Mouse (Mus musculus): ENCODE data around the gene Ccdc167. TPM values are rescaled to one million over a fixed set of nuclear protein-coding genes. Genes with fewer than 3 reads are reported as not detected.

The Ccdc167 gene
- polyA plus RNA-seq, 1 experiment from 2014 or later, result 16.4 TPM

DNA sequence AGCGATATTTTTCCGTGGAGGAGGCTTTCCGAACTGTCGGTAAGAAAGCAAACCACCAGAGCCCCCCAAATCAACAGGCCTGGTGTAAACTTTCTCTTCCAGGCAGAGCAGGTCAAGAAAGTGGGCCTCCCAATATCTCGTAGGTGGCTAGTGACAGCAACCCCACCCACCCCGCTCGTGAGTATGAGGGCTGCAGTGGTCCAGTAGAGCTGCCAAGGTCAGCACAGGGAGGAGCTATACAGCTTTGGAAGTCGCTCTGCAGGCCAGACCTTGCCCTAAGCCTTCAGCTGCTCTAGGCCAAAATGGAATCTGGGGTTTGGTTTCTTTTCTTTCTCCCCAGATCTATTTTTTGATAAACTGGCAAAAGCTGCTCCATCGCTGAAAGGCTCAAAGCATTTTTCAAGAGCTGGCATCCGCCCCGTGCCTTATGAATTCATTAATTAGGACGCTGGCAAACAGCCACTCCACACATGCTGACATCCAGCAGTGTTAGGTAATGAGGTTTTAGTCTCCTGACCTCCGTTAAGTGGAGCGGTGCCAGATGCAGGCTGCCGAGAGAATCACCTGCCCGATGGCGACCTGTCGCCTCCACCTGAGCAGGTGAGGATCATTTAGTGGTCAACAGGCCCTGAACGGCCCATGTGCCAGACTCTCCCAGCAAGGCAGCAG, 5.6 kb downstream of the Ccdc167 start:
- Histone ChIP-seq H3K4me1 (ENCODE audit: control insufficient read depth, insufficient read depth, low read length) (peaks cover 15% of the 10 kb centered on the region), H3K9ac (ENCODE audit: low read length) (no peak overlapping the region)
- ATAC-seq (ENCODE audit: insufficient read depth, low FRiP score, low TSS enrichment), result no peak

DNA sequence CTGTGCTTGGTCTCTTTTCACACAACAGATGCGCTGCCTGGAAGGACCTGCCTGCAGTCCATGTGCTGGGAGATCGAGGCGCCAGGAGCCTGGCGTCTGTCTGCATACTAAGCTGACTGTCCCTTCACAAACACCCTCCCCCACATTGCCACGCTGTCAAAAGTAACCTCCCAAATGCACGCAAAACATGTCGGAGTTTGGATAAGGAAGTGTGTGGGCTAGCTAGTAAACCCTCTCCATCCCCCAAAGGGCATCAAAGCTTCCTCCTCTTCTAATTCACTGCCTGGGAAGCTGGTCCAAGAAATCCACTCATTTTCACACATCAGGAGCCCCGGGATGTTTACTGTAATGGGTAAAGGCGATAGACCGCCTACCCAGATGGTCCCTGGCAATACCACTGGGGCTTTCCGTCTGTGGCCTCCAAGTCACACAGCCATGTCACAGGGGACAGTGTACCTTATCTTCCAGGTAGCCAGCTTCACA, 6.2 kb downstream of the Ccdc167 start:
- no peaks in the 10 kb centered on the region for H3K36me3 ChIP-seq (ENCODE audit: control insufficient read depth, insufficient read depth, low read length)
- H3K4me2 ChIP-seq (ENCODE audit: low read depth), result no peak overlapping the region
- H3K9me3 ChIP-seq (ENCODE audit: control insufficient read depth, low read length), result no peaks in the 10 kb centered on the region
- DNase-seq (ENCODE audit: low spot score), result no peak
- 75% methylated on average over 11 of the region's 11 CpGs for WGBS
- no peak overlapping the region for H3K9ac ChIP-seq (ENCODE audit: low read length)
- ATAC-seq (ENCODE audit: insufficient read depth, low FRiP score, low TSS enrichment), result no peak
- H3K27me3 ChIP-seq (ENCODE audit: control insufficient read depth, insufficient read depth, low read length), result no peaks in the 10 kb centered on the region
- peaks cover 15% of the 10 kb centered on the region for H3K4me1 ChIP-seq (ENCODE audit: control insufficient read depth, insufficient read depth, low read length)
- no peak overlapping the region for H3K27ac ChIP-seq (ENCODE audit: low read depth, low read length)
- H3K4me3 ChIP-seq (ENCODE audit: low read depth, low read length), result no peak overlapping the region

More for the DNA sequence above, 5.6 kb downstream of the Ccdc167 start:
- no peak overlapping the region for H3K4me2 ChIP-seq (ENCODE audit: low read depth)
- no peaks in the 10 kb centered on the region for H3K36me3 ChIP-seq (ENCODE audit: control insufficient read depth, insufficient read depth, low read length)
- WGBS, result 82% methylated on average over 19 of the region's 19 CpGs
- no peaks in the 10 kb centered on the region for H3K9me3 ChIP-seq (ENCODE audit: control insufficient read depth, low read length)
- H3K27me3 ChIP-seq (ENCODE audit: control insufficient read depth, insufficient read depth, low read length), result no peaks in the 10 kb centered on the region
- DNase-seq (ENCODE audit: low spot score), result no peak
- no peak overlapping the region for H3K27ac ChIP-seq (ENCODE audit: low read depth, low read length)
- no peak overlapping the region for H3K4me3 ChIP-seq (ENCODE audit: low read depth, low read length)

DNA sequence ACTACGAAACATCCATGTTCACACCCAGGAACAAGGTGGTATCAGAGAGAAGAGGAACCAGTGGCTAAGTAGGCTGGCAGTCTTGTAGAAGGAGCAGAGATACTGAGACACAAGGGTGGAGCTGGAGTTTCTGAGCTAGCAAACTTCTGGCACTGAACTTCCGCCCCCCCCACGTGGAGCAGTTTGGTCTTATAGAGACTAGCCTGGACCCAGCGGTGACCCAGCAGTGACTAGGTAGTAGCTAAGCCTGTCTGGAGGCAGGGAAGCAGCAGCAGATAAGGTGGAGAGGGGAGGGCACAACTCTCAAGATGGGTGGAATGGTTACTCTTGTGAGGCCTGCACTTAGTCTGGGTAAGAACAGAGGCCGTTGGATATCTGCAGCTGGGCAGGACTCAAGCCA, 8.1 kb downstream of the Ccdc167 start:
- Histone ChIP-seq H3K27ac (ENCODE audit: low read depth, low read length) (no peak overlapping the region), H3K4me2 (ENCODE audit: low read depth) (no peak overlapping the region), H3K9me3 (ENCODE audit: control insufficient read depth, low read length) (no peaks in the 10 kb centered on the region), H3K4me1 (ENCODE audit: control insufficient read depth, insufficient read depth, low read length) (peaks cover 15% of the 10 kb centered on the region), H3K4me3 (ENCODE audit: low read depth, low read length) (no peak overlapping the region), H3K36me3 (ENCODE audit: control insufficient read depth, insufficient read depth, low read length) (no peaks in the 10 kb centered on the region), H3K27me3 (ENCODE audit: control insufficient read depth, insufficient read depth, low read length) (no peaks in the 10 kb centered on the region), H3K9ac (ENCODE audit: low read length) (no peak overlapping the region)
- ATAC-seq (ENCODE audit: insufficient read depth, low FRiP score, low TSS enrichment) (no peak), DNase-seq (ENCODE audit: low spot score) (no peak)
- 89% methylated on average over 5 of the region's 5 CpGs for WGBS

DNA sequence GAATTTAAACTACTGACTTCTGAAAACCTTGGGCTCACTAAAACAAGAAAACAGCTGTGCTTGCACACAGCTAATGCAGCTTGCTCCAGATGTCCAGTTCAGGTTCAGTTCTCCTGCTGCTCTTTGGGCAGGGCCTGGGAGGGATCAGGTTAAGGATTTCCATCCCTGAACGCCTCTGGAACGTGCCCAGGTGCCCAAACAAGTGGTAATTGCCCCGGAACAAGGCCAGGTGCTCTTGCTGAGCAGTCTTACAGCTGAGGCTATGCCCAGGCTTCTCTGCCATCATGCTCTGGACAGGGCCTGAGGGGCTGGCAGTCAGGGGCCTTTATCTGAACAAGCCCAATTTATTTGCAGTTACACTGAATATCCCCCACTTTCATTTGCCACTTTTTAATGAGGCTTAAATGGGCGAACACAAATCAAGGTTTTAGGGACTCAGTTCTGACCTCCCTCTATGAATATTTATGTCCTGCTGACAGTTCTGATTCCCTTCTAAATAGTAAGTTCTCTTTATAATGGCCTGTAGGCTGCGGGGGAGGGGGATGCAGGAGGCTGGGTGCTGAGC, 9.8 kb downstream of the Ccdc167 start:
- Histone ChIP-seq H3K9ac (ENCODE audit: low read length) (no peak overlapping the region), H3K4me3 (ENCODE audit: low read depth, low read length) (no peak overlapping the region), H3K4me1 (ENCODE audit: control insufficient read depth, insufficient read depth, low read length) (peaks cover 15% of the 10 kb centered on the region), H3K9me3 (ENCODE audit: control insufficient read depth, low read length) (no peaks in the 10 kb centered on the region), H3K4me2 (ENCODE audit: low read depth) (no peak overlapping the region), H3K27ac (ENCODE audit: low read depth, low read length) (no peak overlapping the region), H3K36me3 (ENCODE audit: control insufficient read depth, insufficient read depth, low read length) (0 out of 2 replicates have a peak, but pooled peaks cover 5% of the 10 kb centered on the region), H3K27me3 (ENCODE audit: control insufficient read depth, insufficient read depth, low read length) (no peaks in the 10 kb centered on the region)
- DNase-seq (ENCODE audit: low spot score), result no peak
- 36% methylated on average over 5 of the region's 5 CpGs for WGBS
- no peak for ATAC-seq (ENCODE audit: insufficient read depth, low FRiP score, low TSS enrichment)

DNA sequence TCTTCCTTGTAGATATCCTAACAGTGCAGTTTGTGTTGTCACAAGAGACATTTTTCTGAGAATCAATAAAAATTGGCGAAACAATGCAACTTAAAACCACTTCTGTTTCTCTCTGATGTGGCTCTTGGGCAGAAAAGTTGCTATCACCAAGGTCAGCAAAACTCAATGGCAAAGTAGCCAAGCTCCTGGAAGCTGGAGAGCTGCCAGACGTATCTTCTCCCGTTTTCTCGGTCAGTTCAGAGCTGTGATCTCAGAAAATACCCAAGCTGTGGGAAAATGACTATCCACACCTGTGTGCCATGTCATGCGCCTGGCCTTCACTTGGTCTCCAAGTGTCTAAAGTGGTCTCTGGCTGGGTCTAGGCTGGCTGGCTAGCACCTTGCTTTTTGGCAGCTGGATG, 11.0 kb downstream of the Ccdc167 start:
- peaks cover 10% of the 10 kb centered on the region; the same call in 1 of the 2 replicates for H3K36me3 ChIP-seq (ENCODE audit: control insufficient read depth, insufficient read depth, low read length)
- no peak overlapping the region for H3K4me3 ChIP-seq (ENCODE audit: low read depth, low read length)
- ATAC-seq (ENCODE audit: insufficient read depth, low FRiP score, low TSS enrichment), result no peak
- WGBS, result 86% methylated on average over 5 of the region's 5 CpGs
- H3K4me1 ChIP-seq (ENCODE audit: control insufficient read depth, insufficient read depth, low read length), result peaks cover 15% of the 10 kb centered on the region
- H3K9me3 ChIP-seq (ENCODE audit: control insufficient read depth, low read length), result no peaks in the 10 kb centered on the region
- DNase-seq (ENCODE audit: low spot score), result no peak
- H3K27me3 ChIP-seq (ENCODE audit: control insufficient read depth, insufficient read depth, low read length), result no peaks in the 10 kb centered on the region
- H3K27ac ChIP-seq (ENCODE audit: low read depth, low read length), result no peak overlapping the region
- H3K9ac ChIP-seq (ENCODE audit: low read length), result no peak overlapping the region
- no peak overlapping the region for H3K4me2 ChIP-seq (ENCODE audit: low read depth)

DNA sequence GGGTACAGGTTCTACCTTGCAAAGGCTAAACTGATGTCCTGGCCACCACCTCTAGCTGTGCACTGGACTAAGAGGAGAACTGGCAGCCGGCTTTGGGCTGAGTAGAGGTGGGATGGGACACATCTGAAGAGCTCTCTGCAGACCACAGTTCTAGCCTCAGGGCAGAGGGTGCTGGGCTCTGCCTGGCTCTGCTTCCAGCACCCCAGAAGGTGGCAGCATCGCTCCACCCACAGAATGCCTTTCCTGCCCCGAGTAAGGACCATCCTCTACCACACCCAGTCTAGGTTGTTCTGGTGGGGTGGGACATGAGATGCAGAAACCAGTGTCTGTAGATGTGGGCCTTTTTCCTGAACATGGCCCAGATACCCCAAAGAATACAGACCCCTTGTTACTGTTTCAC, 12.1 kb downstream of the Ccdc167 start:
- Histone ChIP-seq H3K4me1 (ENCODE audit: control insufficient read depth, insufficient read depth, low read length) (peaks cover 15% of the 10 kb centered on the region), H3K36me3 (ENCODE audit: control insufficient read depth, insufficient read depth, low read length) (peaks cover 12% of the 10 kb centered on the region; the same call in 1 of the 2 replicates), H3K4me3 (ENCODE audit: low read depth, low read length) (no peak overlapping the region), H3K9ac (ENCODE audit: low read length) (no peak overlapping the region), H3K4me2 (ENCODE audit: low read depth) (no peak overlapping the region), H3K27ac (ENCODE audit: low read depth, low read length) (no peak overlapping the region), H3K27me3 (ENCODE audit: control insufficient read depth, insufficient read depth, low read length) (no peaks in the 10 kb centered on the region), H3K9me3 (ENCODE audit: control insufficient read depth, low read length) (no peaks in the 10 kb centered on the region)
- 44% methylated on average over 3 of the region's 3 CpGs for WGBS
- ATAC-seq (ENCODE audit: insufficient read depth, low FRiP score, low TSS enrichment) (peak; percentile 35; the same call in 1 of the 2 replicates), DNase-seq (ENCODE audit: low spot score) (peak; percentile 73)

DNA sequence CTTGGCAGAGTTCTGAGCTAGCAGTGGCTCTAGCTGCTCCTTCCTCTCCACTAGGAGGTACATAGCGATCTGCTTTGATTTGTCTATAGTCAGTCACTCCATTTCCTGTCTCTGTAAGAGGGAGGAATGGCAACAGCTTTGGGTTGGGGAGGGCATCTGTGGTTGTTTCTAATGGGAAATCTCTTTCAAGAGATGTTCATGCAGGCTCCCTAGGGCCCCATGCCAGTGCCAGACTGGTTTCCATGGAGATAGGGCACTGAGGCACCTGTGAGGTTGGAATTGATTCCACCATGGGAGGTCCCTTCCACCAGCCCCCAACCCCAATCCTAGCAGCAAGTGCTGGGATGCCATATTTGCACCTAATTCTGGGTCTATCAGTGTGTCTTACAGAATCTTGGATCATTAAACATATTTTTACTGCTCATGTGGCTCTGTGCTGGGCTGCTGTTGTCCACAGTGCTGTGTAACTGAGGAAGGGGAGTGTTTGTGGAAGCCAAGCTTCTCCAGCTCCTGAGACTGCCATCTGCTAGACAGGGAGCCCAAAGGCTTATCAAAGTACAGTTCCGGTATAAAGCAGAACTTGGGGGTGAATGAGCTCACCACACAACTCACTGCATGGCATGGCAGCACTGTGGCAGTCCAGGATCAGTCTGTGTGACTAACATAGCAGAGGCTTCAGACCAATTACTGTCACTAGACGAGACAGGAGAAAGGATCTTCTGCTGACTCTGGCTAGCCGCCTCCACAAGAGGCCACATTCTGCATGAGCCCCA, 13.7 kb downstream of the Ccdc167 start:
- Histone ChIP-seq H3K9ac (ENCODE audit: low read length) (no peak overlapping the region), H3K4me2 (ENCODE audit: low read depth) (no peak overlapping the region), H3K4me1 (ENCODE audit: control insufficient read depth, insufficient read depth, low read length) (peaks cover 8% of the 10 kb centered on the region; the same call in 1 of the 2 replicates), H3K36me3 (ENCODE audit: control insufficient read depth, insufficient read depth, low read length) (peaks cover 12% of the 10 kb centered on the region; the same call in 1 of the 2 replicates), H3K27ac (ENCODE audit: low read depth, low read length) (no peak overlapping the region), H3K9me3 (ENCODE audit: control insufficient read depth, low read length) (no peaks in the 10 kb centered on the region), H3K27me3 (ENCODE audit: control insufficient read depth, insufficient read depth, low read length) (no peaks in the 10 kb centered on the region), H3K4me3 (ENCODE audit: low read depth, low read length) (no peak overlapping the region)
- DNase-seq (ENCODE audit: low spot score) (no peak), ATAC-seq (ENCODE audit: insufficient read depth, low FRiP score, low TSS enrichment) (no peak)
- 82% methylated on average over 4 of the region's 4 CpGs for WGBS

DNA sequence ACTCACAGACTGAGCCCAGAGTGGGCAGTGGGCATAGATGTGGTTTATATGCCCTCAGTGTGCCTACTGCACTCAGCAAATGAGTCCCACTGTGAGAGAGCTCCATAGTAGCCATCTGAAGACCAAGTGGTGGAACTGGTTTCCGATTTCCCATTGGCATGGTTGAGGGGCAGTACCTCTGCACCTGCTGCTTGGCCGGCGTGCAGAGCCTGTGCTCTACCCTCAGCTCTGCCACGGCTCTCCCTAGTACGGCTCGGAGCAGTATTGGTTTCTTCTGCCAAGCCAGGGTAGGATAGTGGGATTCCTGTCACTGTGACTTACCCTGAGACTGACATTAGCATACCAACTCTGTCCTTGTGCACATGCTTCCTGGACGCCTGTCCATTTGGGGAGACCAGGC, 16.3 kb downstream of the Ccdc167 start:
- no peak overlapping the region for H3K27ac ChIP-seq (ENCODE audit: low read depth, low read length)
- no peak overlapping the region for H3K4me3 ChIP-seq (ENCODE audit: low read depth, low read length)
- H3K9me3 ChIP-seq (ENCODE audit: control insufficient read depth, low read length), result no peaks in the 10 kb centered on the region
- no peak overlapping the region for H3K4me2 ChIP-seq (ENCODE audit: low read depth)
- H3K9ac ChIP-seq (ENCODE audit: low read length), result no peak overlapping the region
- H3K27me3 ChIP-seq (ENCODE audit: control insufficient read depth, insufficient read depth, low read length), result no peaks in the 10 kb centered on the region
- no peaks in the 10 kb centered on the region for H3K4me1 ChIP-seq (ENCODE audit: control insufficient read depth, insufficient read depth, low read length)
- 93% methylated on average over 7 of the region's 7 CpGs for WGBS
- ATAC-seq (ENCODE audit: insufficient read depth, low FRiP score, low TSS enrichment) (no peak), DNase-seq (ENCODE audit: low spot score) (no peak)
- H3K36me3 ChIP-seq (ENCODE audit: control insufficient read depth, insufficient read depth, low read length), result peaks cover 21% of the 10 kb centered on the region; the same call in 1 of the 2 replicates
